Mouse (Mus musculus) liver, postnatal 0 days (tissue): Measurements from ENCODE around the gene Prox1. TPM values are rescaled to one million over a fixed set of nuclear protein-coding genes. Genes with fewer than 3 reads are reported as not detected.

ENCODE experiments used
- ATAC-seq: fragments of 200-750 bp; cut with Nextera tagmentation; 2 replicates; pipeline ENCODE4 v1.8.0; 2017; ENCODE audit warnings: mild to moderate bottlenecking, moderate library complexity
- DNase-seq: peaks from one replicate; pipeline ENCODE4 v3.0.0-alpha.2; 2016
- H3K27ac ChIP-seq: fragments of 300-500 bp; sonication (generic); 2 replicates; pipeline ENCODE4 v1.5.1; 2014; ENCODE audit warnings: antibody characterized with exemption, moderate library complexity, mild to moderate bottlenecking, low read depth
- H3K27me3 ChIP-seq: fragments of 300-500 bp; sonication (generic); 2 replicates; pipeline ENCODE4 v1.6.1; 2014; ENCODE audit warnings: low read length, control low read depth, mixed read lengths; ENCODE audit not compliant: insufficient read depth
- H3K36me3 ChIP-seq: fragments of 300-500 bp; sonication (generic); replicated peaks from 2 replicates; pipeline ENCODE4 v1.6.1; 2014; ENCODE audit warnings: mild to moderate bottlenecking, control low read depth, low read length, moderate library complexity, mixed read lengths; ENCODE audit not compliant: insufficient read depth
- H3K4me1 ChIP-seq: fragments of 300-500 bp; sonication (generic); 2 replicates; pipeline ENCODE4 v1.6.1; 2014; ENCODE audit warnings: antibody characterized with exemption, mild to moderate bottlenecking, control low read depth; ENCODE audit not compliant: insufficient read depth
- H3K4me2 ChIP-seq: fragments of 300-500 bp; sonication (generic); 2 replicates; pipeline ENCODE4 v1.6.1; 2014; ENCODE audit warnings: low read depth, mild to moderate bottlenecking, low read length, moderate library complexity, mixed read lengths
- H3K4me3 ChIP-seq: fragments of 300-500 bp; sonication (generic); 2 replicates; pipeline ENCODE4 v1.5.1; 2014; ENCODE audit warnings: low read depth, low read length
- H3K9ac ChIP-seq: fragments of 300-500 bp; sonication (generic); replicated peaks from 2 replicates; pipeline ENCODE4 v1.6.1; 2014; ENCODE audit warnings: mild to moderate bottlenecking, moderate library complexity
- H3K9me3 ChIP-seq: fragments of 300-500 bp; sonication (generic); 2 replicates; pipeline ENCODE4 v1.6.1; 2016; ENCODE audit warnings: mild to moderate bottlenecking, control low read depth, low read length, mixed read lengths
- CTCF ChIP-seq: sonication (generic); IDR thresholded peaks from 2 replicates; pipeline ENCODE4 v1.5.1; 2016; ENCODE audit warnings: antibody characterized with exemption, low read depth
- EP300 ChIP-seq: IDR thresholded peaks from 2 replicates; pipeline ENCODE4 v1.6.1; 2016; ENCODE audit warnings: antibody characterized with exemption, low read depth, mild to moderate bottlenecking
- WGBS: fragments of 180-500 bp; shearing (Covaris S2); extraction: QIAGEN DNeasy Blood & Tissue Kit; methylation state at CpG from one replicate; pipeline ENCODE4 v1.1.7; 2014; ENCODE audit not compliant: insufficient replicate concordance; 5-methylcytosine and 5-hydroxymethylcytosine counted together
- polyA plus RNA-seq: library from polyadenylated mRNA; unstranded; fragments of >200 nt; fragmentation: Nextera tagmentation; extraction: Ambion mirVana; gene quantifications from 2 replicates; pipeline ENCODE4 v1.2.1, GENCODE M21; 2015

Prox1 gene
- 10.0 and 11.8 TPM in 2 replicates for polyA plus RNA-seq

- Histone ChIP-seq H3K4me1 (no peaks in the 10 kb centered on the region), H3K36me3 (no peaks in the 10 kb centered on the region), H3K9me3 (no peaks in the 10 kb centered on the region), H3K4me3 (peak within 1 kb of the TSS; percentile 65), H3K27ac (peak within 1 kb of the TSS; percentile 90), H3K9ac (peak within 1 kb of the TSS; percentile 80), H3K4me2 (peak within 1 kb of the TSS; percentile 75), H3K27me3 (peaks cover 41% of the 10 kb centered on the region)
- no peak for TF ChIP-seq CTCF
- no peak for TF ChIP-seq EP300
- 1% methylated on average over 62 of the region's 62 CpGs for WGBS
- DNase-seq (peak; percentile 61), ATAC-seq (peak; percentile 49)
Observed at GRCm38 (mm10) chr1:190169911-190170818, at the start of gene Prox1. Gene Prox1 (minus strand): TSS chr1:190170714.

GRCm38 (mm10) chr1:190216621-190217020 lies 46.1 kb upstream of the Prox1 start:
- H3K9me3 ChIP-seq = no peaks in the 10 kb centered on the region
- no peaks in the 10 kb centered on the region for H3K36me3 ChIP-seq
- H3K27me3 ChIP-seq = no peaks in the 10 kb centered on the region
- no peak for ATAC-seq
- no peak for TF ChIP-seq EP300
- no peak for TF ChIP-seq CTCF
- no peak overlapping the region for H3K4me2 ChIP-seq
- DNase-seq = no peak
- WGBS = 82% methylated on average over 15 of the region's 15 CpGs
- no peak overlapping the region for H3K4me3 ChIP-seq
- H3K27ac ChIP-seq = no peak overlapping the region
- H3K9ac ChIP-seq = no peak overlapping the region
- no peaks in the 10 kb centered on the region for H3K4me1 ChIP-seq

- Histone ChIP-seq H3K4me1 (no peaks in the 10 kb centered on the region), H3K4me2 (no peak overlapping the region), H3K9ac (no peak overlapping the region), H3K27ac (no peak overlapping the region), H3K27me3 (no peaks in the 10 kb centered on the region), H3K9me3 (no peaks in the 10 kb centered on the region), H3K36me3 (no peaks in the 10 kb centered on the region), H3K4me3 (no peak overlapping the region)
- 48% methylated on average over 7 of the region's 7 CpGs for WGBS
- TF ChIP-seq EP300 = no peak
- TF ChIP-seq CTCF = no peak
- ATAC-seq = no peak
- DNase-seq = no peak
Observed at GRCm38 (mm10) chr1:190214626-190215025, 44.1 kb upstream of the Prox1 start.

- H3K9me3 ChIP-seq = no peaks in the 10 kb centered on the region
- no peak for DNase-seq
- WGBS = 83% methylated on average over 6 of the region's 6 CpGs
Observed at GRCm38 (mm10) chr1:190213175-190213574, 42.7 kb upstream of the Prox1 start.

GRCm38 (mm10) chr1:190207246-190207645 lies 36.7 kb upstream of the Prox1 start:
- no peak overlapping the region for H3K4me3 ChIP-seq
- H3K4me2 ChIP-seq = no peak overlapping the region
- no peak for ATAC-seq
- H3K9me3 ChIP-seq = no peaks in the 10 kb centered on the region
- no peak overlapping the region for H3K9ac ChIP-seq
- no peaks in the 10 kb centered on the region for H3K36me3 ChIP-seq
- DNase-seq = no peak
- TF ChIP-seq CTCF (no peak), EP300 (no peak)
- no peaks in the 10 kb centered on the region for H3K4me1 ChIP-seq
- 77% methylated on average over 8 of the region's 8 CpGs for WGBS
- no peaks in the 10 kb centered on the region for H3K27me3 ChIP-seq
- H3K27ac ChIP-seq = no peak overlapping the region

More at GRCm38 (mm10) chr1:190213175-190213574, 42.7 kb upstream of the Prox1 start:
- Histone ChIP-seq H3K36me3 (no peaks in the 10 kb centered on the region), H3K27me3 (no peaks in the 10 kb centered on the region), H3K9ac (no peak overlapping the region), H3K27ac (no peak overlapping the region), H3K4me3 (no peak overlapping the region), H3K4me2 (no peak overlapping the region), H3K4me1 (no peaks in the 10 kb centered on the region)
- ATAC-seq = no peak
- TF ChIP-seq EP300 (no peak), CTCF (no peak)

GRCm38 (mm10) chr1:190205691-190206090 lies 35.2 kb upstream of the Prox1 start:
- Histone ChIP-seq H3K4me2 (no peak overlapping the region), H3K27ac (peak overlapping the region; percentile 69), H3K9ac (no peak overlapping the region), H3K4me1 (no peaks in the 10 kb centered on the region), H3K36me3 (no peaks in the 10 kb centered on the region), H3K9me3 (no peaks in the 10 kb centered on the region), H3K27me3 (no peaks in the 10 kb centered on the region), H3K4me3 (no peak overlapping the region)
- TF ChIP-seq CTCF (no peak), EP300 (no peak)
- 79% methylated on average over 2 of the region's 2 CpGs for WGBS
- DNase-seq (no peak), ATAC-seq (no peak)
